Mouse (Mus musculus) E14TG2a.4 (cell line): Measurements from ENCODE around the gene Aoc3.

ENCODE experiments used
- CTCF ChIP-seq: conservative IDR thresholded peaks from 2 replicates; pipeline ENCODE4 v1.5.1; 2014; ENCODE audit warnings: low read length
- NANOG ChIP-seq: IDR thresholded peaks from 2 replicates; pipeline ENCODE4 v1.6.1; 2014; ENCODE audit warnings: borderline replicate concordance, low read length, mixed read lengths
- POU5F1 ChIP-seq: IDR thresholded peaks from 2 replicates; pipeline ENCODE4 v1.6.1; 2014; ENCODE audit warnings: low read length, borderline replicate concordance

- no peak for TF ChIP-seq CTCF
- TF ChIP-seq NANOG: no peak
- no peak for TF ChIP-seq POU5F1
Observed at GRCm38 (mm10) chr11:101338123-101338760, 7.8 kb downstream of the Aoc3 start.
